Mouse (Mus musculus) T-helper 2 cell (primary cell): ENCODE measurements at regions not wholly inside any gene's neighbourhood (a gene's known extent, or its start where the extent isn't known, plus 50 kb on each side); places are given as distances from the start of the nearest gene placed in this dataset.

ENCODE experiments used
- in situ Hi-C: fragments of 300-600 bp; cut with MboI, MseI; formaldehyde crosslinking; loops from one replicate; pipeline ENCODE4 v1.15.1; 2025; ENCODE audit warnings: high pct_unique_total_duplicates

DNA sequence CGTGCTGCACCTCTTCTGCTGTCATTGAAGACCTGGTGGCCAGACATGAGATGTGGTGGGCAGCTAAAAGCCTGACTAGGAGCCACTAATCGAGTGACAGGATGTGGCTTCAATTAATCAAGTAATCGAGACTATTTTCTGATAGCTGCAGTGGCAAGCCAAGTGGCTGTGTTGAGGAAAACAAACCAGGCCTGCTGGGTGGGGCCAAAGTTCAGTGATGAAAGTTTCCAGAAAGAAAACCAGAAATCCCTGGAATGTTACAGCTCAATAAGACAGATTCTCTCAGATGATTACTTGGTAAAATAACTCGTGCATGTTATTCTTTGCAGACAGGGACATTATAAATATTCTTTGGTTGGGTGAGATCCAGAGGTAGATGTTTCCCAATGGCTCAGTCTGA is 564.4 kb upstream of the Tbl1xr1 start:
- in situ Hi-C loops: no loop called here

DNA sequence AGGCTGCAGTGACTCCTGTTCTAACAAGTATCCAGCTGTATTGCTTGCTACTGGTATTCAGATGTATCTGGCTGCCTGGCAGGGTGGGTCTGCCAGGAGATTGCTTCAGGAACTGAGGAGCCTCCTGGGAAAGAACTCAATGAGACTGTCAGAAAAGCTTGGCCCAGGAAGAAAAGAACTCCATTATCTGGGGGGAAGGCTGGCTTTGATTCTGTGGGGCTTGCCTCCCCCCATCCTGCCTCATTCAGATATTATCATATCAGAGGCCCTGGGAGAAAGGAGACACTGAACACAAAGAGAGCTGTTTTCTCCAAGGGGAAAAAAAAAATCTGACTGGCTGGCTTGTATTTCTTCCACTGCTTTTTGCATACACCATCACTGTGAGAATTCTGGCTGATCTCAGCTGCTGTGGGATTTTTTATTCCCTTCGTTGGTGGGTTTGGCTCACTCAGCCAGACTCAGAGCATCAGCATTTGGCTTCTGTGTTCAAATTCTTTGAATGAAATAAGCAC is 552.0 kb upstream of the Tbl1xr1 start:
- in situ Hi-C loops: no loop called here

GRCm38 (mm10) chr3:21530862-21531261 is 545.6 kb upstream of the Tbl1xr1 start:
- in situ Hi-C loops: no loop called here

GRCm38 (mm10) chr3:21539138-21539537 is 537.3 kb upstream of the Tbl1xr1 start:
- in situ Hi-C loops: no loop called here

- in situ Hi-C loops: no loop called here
Measured at GRCm38 (mm10) chr3:21544456-21544855, 532.0 kb upstream of the Tbl1xr1 start.

DNA sequence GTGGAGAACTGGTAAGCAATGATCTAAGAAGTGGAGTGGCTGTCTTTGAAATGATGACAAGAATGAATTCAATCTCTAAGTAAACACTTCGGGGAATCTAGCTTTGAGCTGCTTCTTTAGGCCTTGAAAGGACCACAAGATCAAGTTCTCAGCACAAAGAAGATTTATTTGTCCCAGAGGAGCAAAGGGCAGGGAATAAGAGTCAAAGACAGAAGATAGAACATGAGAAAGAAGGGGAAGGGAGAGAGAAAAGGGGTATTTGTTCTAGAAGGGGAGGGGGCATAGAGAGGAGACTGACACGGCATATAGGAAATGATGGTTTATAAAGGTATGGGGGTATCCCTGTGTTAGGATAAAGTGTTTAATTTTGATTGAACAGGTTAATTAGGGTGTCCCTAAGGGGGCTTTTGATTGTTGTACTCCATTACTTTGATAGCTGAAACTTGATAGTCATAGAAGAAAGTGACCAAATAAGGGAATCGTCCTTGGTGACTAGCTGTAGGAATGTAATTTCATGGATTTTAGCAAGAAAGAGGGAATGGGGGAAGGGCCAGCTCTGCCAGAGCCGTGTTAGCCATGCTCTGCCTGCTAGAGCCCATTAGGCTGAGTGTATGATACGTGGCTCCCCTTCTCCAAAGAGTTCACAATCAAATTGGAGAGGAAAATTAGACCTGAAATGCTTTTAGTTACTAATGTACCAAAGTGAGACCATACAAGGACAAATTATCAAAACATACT is 531.1 kb upstream of the Tbl1xr1 start:
- in situ Hi-C loops: no loop called here

GRCm38 (mm10) chr3:21546411-21546810 is 530.0 kb upstream of the Tbl1xr1 start:
- in situ Hi-C loops: no loop called here

- in situ Hi-C loops: no loop called here
Measured at GRCm38 (mm10) chr3:21549671-21550070, 526.8 kb upstream of the Tbl1xr1 start.

DNA sequence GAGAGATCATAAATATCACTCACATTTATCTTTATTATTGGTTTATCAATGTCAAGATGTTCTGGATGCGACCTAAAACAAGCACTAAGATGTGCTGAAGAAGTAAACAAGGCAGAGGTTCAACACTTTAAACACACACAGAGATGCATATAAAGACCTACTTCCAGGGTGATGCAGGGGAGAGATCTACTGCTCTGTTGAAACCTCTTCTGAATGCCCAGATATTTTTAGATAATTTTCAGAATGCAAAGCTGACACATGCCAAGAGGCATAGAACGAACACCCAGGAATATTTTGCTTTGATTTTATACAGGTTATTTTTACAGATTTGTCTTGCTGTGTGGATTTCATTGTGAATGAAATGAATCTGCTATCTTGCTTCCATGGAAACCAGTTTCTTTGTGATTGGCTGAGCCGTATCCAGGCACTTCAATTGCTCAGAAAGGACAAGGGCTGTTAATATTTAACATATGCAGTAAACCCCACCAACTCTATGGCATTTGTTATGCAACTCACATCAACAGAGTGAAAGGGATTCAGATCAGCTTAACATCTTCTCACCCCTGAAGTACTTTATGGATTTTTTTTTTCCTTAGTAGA is 523.2 kb upstream of the Tbl1xr1 start:
- in situ Hi-C loops: no loop called here

- in situ Hi-C loops: no loop called here
Measured at GRCm38 (mm10) chr3:21553859-21554258, 522.6 kb upstream of the Tbl1xr1 start.

DNA sequence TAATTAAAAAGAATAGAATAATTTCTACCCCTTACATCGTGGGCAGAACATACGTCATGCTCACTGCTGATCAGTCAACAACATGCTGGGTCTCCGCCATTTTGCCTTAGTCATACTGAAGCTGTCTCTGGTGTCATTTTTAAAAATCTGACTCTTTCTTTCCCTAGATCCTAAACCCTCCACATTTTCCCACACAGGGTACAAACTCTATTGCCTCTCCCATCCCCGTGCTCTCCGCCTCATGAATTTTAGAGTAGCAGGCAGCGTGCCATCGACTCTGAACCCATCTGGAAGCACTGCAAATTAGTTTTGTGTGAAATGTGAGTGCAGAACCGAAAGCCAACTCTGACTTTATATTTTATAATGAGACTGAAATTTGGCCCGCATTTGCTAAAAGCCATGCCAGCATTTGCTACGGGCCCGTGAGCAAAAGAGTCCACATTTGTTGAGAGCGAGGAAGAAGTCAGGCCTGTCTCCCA is 518.5 kb upstream of the Tbl1xr1 start:
- in situ Hi-C loops: no loop called here

- in situ Hi-C loops: loop anchor here (10.0 kb wide), 1 partner anchor 362 kb away; no protein-coding TSS in a partner anchor
Measured at GRCm38 (mm10) chr3:21562771-21563312, 513.6 kb upstream of the Tbl1xr1 start.

DNA sequence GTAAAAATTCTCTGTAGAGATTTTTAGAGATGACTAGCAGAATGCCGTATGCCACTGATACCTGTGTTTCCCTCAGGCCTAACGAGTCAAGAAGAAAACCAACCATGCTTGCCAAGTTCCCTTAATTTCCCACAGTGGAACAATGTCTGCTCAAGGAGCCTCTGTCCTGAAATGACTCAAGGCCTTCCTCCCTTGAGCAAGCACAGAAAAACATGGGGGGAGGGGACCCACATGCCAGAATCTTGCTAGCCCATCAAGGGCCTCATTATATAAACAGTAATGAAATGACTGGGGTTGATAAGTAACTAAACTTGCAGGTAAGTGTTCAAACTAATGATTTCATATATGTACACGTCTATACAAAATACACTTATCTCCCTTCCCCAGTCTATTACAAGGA is 513.0 kb upstream of the Tbl1xr1 start:
- in situ Hi-C loops: loop anchor here (10.0 kb wide), 1 partner anchor 361 kb away; no protein-coding TSS in a partner anchor

- in situ Hi-C loops: loop anchor here (10.0 kb wide), 1 partner anchor 361 kb away; no protein-coding TSS in a partner anchor
Measured at GRCm38 (mm10) chr3:21564211-21564781, 512.2 kb upstream of the Tbl1xr1 start.

DNA sequence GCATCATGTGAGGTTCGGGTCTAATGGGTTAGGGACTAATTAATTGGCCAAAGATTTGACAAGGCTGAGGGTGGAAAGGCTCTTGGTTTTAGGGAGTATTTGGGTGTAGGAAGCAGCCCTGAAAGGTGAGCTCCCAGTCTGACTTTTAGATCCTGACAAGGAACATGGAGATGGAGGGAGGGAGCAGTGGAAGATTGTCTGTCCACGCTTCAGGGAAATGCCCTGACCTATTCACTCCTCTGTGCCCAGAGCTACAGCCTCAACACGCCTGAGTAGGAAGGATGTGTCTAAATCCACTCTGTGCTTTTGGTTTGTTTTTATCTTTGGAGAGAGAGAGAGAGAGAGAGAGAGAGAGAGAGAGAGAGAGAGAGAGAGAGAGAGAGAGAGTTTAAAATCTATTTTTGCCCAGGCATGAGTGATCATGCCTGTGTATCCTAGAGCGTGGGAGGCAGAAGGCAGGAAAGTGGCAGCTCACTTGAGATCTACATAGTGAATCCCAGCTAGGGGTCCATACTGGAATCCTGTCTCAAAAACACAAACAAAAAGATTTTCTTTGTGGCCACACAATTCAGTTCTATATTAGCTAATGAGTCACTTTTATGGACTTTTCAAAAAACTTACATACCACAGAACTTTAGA is 511.5 kb upstream of the Tbl1xr1 start:
- in situ Hi-C loops: loop anchor here (10.0 kb wide), 1 partner anchor 360 kb away; no protein-coding TSS in a partner anchor

DNA sequence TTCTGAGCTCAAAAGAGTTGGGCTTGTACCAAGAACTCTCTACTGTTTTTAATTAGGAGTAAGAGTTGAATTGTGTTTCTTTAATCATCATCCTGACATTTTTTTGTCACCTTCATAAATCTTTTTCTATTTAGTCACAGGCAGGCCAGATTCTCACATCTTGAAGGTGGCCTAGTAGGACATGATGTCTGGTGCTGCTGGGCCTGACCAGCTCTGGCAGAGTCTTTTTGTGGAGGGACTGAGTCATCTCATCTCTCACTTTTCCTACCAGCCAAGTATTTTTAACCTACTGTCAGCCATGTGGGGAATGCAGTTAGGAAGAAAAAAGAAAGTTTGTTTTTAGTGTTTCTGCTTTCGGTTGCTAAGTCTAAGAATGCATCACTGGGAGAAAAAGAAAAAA is 506.7 kb upstream of the Tbl1xr1 start:
- in situ Hi-C loops: loop anchor here (10.0 kb wide), 1 partner anchor 355 kb away; no protein-coding TSS in a partner anchor

DNA sequence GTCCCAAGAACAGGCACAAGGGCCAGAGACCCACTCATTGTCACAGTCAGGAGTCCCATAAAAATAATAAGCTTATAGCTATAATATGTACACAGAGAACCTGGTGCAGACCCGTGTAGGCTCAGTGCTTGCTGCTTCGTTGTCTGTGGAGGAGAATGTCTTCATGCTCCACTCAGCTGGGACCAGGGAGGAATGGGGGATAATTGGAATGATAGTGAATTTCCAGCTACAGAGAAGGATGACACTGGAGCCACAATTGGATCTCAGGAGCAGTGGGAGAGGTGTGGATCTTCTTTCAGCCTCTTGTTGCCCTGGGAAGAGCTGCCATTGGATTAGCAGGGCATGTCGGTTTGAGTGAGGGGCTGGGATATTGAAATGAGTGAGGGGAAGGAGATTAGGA is 497.8 kb upstream of the Tbl1xr1 start:
- in situ Hi-C loops: no loop called here

GRCm38 (mm10) chr3:21582122-21582521 is 494.3 kb upstream of the Tbl1xr1 start:
- in situ Hi-C loops: no loop called here

DNA sequence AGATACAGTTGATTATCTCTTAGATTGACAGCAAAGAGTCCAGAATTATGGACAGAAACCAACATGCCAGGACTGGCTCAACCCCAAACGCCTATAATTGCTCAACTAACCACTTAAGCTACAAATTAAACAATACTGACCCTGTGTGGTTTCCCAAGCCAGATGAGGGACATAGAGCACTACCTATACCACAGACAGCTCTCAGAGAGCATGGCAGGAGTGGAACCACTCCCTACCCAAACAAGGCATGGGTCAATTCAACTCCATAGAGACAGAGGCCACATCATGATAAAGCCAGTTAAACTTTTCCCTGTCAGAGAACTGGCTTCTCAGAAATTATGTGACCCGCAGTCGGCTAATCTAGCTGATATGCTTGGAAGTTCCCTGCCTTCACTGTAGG is 490.7 kb upstream of the Tbl1xr1 start:
- in situ Hi-C loops: no loop called here

GRCm38 (mm10) chr3:21606846-21607245 is 469.6 kb upstream of the Tbl1xr1 start:
- in situ Hi-C loops: no loop called here

GRCm38 (mm10) chr3:21610231-21610630 is 466.2 kb upstream of the Tbl1xr1 start:
- in situ Hi-C loops: no loop called here

- in situ Hi-C loops: no loop called here
Measured at GRCm38 (mm10) chr3:21621745-21622144, 454.7 kb upstream of the Tbl1xr1 start.
